Mouse (Mus musculus): ENCODE data around the gene Ttc7b.
A peak's percentile ranks its signal among the peaks of the same experiment; 100 is the strongest.

The Ttc7b gene

DNA sequence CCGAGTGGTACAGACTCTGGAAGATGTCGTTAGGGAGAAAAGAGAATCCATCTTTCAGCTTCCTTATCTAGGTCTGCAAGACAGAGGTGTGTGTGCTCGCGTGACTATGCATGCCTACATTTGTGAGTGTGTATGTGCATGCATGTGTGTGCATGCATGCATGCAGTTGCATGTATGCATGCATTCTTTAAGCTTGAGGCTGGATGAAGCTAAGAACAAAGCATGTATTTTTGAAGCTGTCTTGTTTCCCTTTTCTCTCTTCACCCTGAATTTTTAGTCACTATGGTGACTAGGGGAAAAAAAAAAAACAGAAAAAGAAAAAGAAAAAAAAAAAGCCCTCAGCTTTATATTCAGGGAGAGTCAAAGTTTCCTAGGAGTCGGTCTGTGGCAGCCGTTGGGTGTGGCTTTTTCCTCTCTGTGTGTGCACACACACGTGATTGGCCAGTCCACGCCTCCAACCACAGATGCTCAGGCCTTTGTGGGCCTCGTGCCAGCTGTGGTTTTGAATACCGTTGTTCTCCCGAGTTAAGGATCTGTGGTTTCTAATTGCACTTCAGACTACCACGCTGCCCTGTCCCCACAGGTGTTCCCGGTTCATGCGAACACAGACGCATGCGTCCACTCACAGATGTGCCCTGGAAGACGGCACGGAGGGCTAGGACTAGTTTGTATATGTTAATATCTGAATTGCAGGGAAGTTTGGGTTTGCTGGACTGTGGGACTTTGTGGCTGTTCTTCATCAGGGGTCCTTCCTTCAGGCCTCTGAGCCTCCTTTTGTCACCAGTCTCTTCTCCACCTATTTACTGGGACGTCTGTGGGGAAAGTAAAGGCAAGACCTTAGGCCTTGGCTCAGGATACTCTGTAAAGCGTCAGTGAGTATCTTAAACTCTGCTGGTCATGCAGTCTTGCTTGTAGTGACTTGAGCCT lies 243.8 kb downstream of the Ttc7b start:
- DNase-seq (ENCODE audit: low spot score in 2 of 2), result no peak

- no peak for DNase-seq (ENCODE audit: low spot score in 2 of 2)
These were observed 244.8 kb downstream of the Ttc7b start for GRCm38 (mm10) chr12:100275850-100276249.

DNA sequence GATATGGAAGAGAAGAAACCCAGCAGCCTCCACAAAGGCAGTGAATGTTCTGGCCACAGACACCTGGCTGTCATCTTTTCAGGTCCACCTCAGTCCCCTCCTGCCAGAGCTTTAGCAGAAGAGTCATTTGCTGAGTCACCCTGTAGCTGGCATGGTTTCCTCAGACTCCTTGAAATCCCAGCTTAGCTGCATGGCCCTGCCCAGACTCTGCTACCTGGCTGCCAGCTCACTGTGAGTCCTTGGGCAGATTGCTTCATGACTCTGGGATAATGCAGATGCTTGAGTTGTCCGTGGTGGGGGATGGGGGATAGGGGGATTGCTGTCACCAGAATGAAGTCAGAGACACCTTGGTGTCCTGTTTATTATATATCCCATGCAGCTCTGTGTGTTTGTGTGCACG lies 247.6 kb downstream of the Ttc7b start:
- no peak for DNase-seq (ENCODE audit: low spot score in 2 of 2)

DNA sequence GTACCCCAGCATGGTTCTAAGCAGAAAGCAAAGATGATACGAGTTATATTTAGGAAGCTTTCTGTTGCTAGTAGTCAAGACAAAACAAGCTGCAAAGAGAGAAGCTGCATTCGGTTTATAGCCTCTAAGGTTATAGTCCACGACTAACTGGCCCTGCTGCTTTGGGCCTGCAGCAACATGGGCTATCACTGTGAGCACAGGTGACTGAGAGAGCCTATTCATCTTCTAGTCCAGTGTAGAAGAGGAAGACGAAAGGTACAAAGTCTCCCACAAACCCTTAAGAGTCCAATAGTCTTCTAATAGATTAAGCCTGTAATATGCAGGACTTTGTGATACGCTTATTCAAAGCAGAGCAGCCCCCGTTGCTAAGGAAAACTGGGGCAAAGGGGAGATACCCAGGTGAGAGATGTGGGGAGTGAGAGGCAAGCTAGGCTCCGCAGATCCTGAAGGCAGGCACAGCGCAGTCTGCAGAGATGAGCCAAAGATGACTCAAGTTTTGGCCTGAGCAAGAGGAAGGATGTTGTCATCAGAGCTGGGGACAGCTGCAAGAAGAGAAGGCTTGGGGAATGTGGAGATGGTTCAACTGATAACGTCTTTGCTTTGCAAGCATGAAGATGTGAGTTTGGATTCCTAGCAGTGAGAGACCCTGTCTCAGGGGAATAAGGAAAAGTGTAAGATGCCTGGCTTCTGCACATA lies 250.5 kb downstream of the Ttc7b start:
- DNase-seq (ENCODE audit: low spot score in 2 of 2), result no peak

DNA sequence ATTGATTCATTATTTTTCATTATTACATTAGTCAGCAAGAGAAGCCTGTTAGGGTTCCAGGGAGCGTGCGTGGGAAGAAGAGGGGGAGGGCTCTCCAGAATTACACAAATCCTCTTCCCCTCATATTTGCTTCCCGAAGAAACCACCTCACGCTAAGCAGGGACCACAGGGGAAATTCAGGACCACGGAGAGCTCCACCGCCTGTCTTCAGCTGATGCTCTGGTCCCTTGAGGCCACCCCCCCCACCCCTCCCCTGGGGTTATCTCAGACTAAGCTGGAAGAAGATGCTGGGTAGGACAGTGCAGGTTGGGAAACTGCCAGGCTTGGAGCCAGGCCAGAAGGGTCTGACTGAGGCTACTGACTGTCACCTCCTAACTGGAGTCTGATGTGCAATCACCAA lies 252.6 kb downstream of the Ttc7b start:
- DNase-seq (ENCODE audit: low spot score in 2 of 2), result peak in 1 of 2 experiments; percentile 59

DNA sequence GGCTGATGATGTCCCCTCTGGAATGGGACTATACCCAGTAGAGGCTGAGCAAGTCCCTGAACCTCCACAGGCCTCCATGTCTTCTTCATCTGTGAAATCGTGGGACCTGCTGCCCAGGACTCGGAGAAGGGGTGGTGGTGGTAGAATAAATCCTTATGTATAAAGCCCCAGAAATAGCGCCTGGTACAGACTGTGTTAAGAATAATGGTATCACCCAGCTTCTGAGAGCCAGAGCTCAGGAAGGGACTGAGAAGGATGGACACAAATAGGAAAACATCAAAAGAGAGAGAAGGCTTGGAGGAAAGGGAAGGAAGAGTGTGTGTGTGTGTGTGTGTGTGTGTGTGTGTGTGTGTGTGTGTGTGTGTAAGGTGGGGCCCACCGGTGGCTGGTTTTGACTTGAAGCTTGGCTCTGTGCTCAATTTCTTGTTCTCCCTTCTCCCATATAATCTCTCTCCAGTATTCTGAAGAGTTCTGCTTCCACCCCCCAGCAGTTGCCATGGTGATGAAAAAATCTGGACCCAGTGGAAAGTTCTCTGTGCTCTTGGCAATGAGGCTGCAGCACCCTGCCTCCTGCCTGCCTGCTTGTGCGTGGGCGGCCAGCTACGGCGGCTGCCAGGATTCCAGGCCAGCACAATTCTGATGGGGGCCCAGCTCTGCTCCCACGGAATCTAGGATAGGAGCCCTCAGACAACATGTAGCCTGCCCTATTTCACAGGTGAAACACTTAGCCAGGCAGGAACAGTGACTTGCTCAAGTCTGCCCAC lies 254.9 kb downstream of the Ttc7b start:
- no peak for DNase-seq (ENCODE audit: low spot score in 2 of 2)

- no peak for DNase-seq (ENCODE audit: low spot score in 2 of 2)
These were observed 255.7 kb downstream of the Ttc7b start for GRCm38 (mm10) chr12:100264941-100265340.

DNA sequence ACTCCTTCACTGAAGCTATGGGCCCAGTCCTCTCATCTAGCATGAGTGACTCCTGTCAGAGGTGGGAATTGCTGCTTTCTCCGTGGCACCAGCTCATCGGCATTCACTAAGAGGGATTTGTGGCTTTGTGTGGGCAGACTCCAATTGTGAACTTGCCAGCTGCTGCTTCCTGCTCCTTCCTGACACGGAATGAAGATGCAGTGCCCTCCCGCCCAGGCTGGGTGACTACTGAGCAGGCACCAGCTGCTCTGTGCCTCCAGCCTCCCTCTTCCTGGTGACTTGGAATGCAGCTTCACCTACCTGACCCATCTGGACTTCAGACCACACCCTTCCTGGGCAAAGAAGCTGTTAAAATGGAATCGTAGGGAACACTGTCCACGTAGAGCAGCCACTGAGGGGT lies 257.8 kb downstream of the Ttc7b start:
- no peak for DNase-seq (ENCODE audit: low spot score in 2 of 2)

GRCm38 (mm10) chr12:100261761-100262160 lies 258.9 kb downstream of the Ttc7b start:
- DNase-seq (ENCODE audit: low spot score in 2 of 2), result no peak

GRCm38 (mm10) chr12:100260151-100260550 lies 260.5 kb downstream of the Ttc7b start:
- no peak for DNase-seq (ENCODE audit: low spot score in 2 of 2)

DNA sequence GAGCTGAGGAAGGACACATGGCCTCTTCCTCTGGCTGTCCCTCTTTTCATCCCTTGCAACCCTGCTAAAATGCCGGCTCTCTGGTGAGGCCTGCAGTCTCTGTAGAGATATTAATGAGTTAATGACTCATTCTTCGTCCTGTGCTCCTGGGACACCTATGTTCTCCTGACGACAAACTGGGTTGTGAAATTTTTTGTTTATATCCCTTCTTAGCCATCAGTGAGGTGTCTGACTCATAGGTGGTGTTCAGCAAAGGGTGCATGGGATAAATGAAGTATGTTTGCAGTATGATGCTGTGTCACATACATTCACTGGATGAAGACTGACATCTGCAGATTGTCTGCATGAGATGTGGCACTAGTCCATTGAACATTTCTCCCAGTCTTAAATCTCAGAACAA lies 262.8 kb downstream of the Ttc7b start:
- no peak for DNase-seq (ENCODE audit: low spot score in 2 of 2)

- DNase-seq (ENCODE audit: low spot score in 2 of 2), result no peak
These were observed 265.1 kb downstream of the Ttc7b start for GRCm38 (mm10) chr12:100255441-100255949.

DNA sequence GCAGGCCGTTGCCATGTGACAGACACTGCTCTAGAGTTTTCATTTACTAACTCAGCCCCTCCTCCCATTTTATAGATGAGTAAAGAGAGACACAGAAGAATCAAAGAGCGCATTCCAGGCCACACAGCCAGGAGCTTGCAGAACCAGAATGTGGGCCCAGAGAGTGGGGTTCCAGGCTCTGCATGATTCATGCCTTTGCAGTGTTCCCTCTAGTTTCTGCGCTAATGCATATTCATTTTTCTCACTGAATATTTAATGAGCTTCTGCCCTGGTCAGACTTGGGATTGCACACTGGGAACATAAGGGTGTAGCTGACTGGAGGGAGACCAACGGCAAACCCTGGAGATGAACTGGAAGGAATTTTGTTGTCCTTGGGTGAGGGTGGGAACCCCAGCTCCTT lies 266.2 kb downstream of the Ttc7b start:
- DNase-seq (ENCODE audit: low spot score in 2 of 2), result no peak

Measured in thymus, postnatal 10 days (tissue).